Mouse (Mus musculus) hindbrain, embryonic 14.5 days (tissue): ENCODE results near the gene Coro2b. TPM values are rescaled to one million over a fixed set of nuclear protein-coding genes. Genes with fewer than 3 reads are reported as not detected.
A peak's percentile ranks its signal among the peaks of the same experiment; 100 is the strongest.

ENCODE experiments used
- ATAC-seq: fragments of 200-750 bp; cut with Nextera tagmentation; 2 replicates; pipeline ENCODE4 v1.8.0; 2017; ENCODE audit warnings: moderate number of reproducible peaks, mild to moderate bottlenecking, moderate TSS enrichment, moderate library complexity; ENCODE audit not compliant: low FRiP score
- DNase-seq: peaks from one replicate; pipeline ENCODE4 v3.0.0-alpha.2; 2015; ENCODE audit warnings: low spot score
- H3K27ac ChIP-seq: fragments of 300-500 bp; sonication (generic); 2 replicates; pipeline ENCODE4 v1.5.1; 2014; ENCODE audit warnings: mild to moderate bottlenecking, moderate library complexity
- H3K27me3 ChIP-seq: fragments of 300-500 bp; sonication (generic); 2 replicates; pipeline ENCODE4 v1.6.1; 2014; ENCODE audit warnings: mild to moderate bottlenecking, low read length, mixed read lengths; ENCODE audit not compliant: control insufficient read depth, insufficient read depth
- H3K36me3 ChIP-seq: fragments of 300-500 bp; sonication (generic); replicated peaks from 2 replicates; pipeline ENCODE4 v1.6.1; 2014; ENCODE audit not compliant: control insufficient read depth, insufficient read depth
- H3K4me1 ChIP-seq: fragments of 300-500 bp; sonication (generic); replicated peaks from 2 replicates; pipeline ENCODE4 v1.6.1; 2014; ENCODE audit warnings: antibody characterized with exemption, low read length, mixed read lengths; ENCODE audit not compliant: control insufficient read depth, insufficient read depth
- H3K4me2 ChIP-seq: fragments of 300-500 bp; sonication (generic); replicated peaks from 2 replicates; pipeline ENCODE4 v1.6.1; 2014; ENCODE audit warnings: mild to moderate bottlenecking, moderate library complexity
- H3K4me3 ChIP-seq: fragments of 300-500 bp; sonication (generic); replicated peaks from 2 replicates; pipeline ENCODE4 v1.5.1; 2014; ENCODE audit warnings: mild to moderate bottlenecking, low read length
- H3K9ac ChIP-seq: fragments of 300-500 bp; sonication (generic); 2 replicates; pipeline ENCODE4 v1.6.1; 2014
- H3K9me3 ChIP-seq: fragments of 300-500 bp; sonication (generic); 2 replicates; pipeline ENCODE4 v1.6.1; 2016; ENCODE audit warnings: low read length; ENCODE audit not compliant: control insufficient read depth
- WGBS: fragments of 180-500 bp; shearing (Covaris S2); extraction: QIAGEN DNeasy Blood & Tissue Kit; methylation state at CpG from one replicate; pipeline ENCODE4 v1.1.7; 2014; 5-methylcytosine and 5-hydroxymethylcytosine counted together
- polyA plus RNA-seq: library from polyadenylated mRNA; unstranded; fragments of >200 nt; fragmentation: Nextera tagmentation; extraction: Ambion mirVana; gene quantifications from 2 replicates; pipeline ENCODE4 v1.2.1, GENCODE M21; 2014

Gene Coro2b
- polyA plus RNA-seq, 1 experiment from 2014 or later: 38.5 TPM

DNA sequence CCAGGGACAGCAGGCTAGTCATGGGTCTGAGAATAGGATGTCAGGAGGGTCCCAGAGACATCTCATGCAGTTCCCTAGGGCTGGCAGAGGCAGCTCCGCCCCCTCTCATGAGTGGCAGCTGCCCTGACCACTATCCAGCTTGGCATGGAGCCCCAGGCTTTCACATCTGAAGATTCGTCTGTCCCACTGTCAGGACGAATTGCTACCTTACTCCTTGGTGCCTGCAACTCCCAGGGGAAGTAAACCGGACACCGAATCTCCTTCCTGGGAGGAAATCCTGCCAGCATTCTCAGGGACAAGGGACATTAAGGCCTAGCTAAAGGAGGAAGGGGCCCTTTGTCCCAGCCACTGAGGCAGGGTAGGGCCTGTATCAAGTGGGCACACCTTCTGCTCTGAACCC, 14.6 kb downstream of the Coro2b start:
- 40% methylated on average over 5 of the region's 5 CpGs for WGBS
- DNase-seq: no peak
- no peak for ATAC-seq

DNA sequence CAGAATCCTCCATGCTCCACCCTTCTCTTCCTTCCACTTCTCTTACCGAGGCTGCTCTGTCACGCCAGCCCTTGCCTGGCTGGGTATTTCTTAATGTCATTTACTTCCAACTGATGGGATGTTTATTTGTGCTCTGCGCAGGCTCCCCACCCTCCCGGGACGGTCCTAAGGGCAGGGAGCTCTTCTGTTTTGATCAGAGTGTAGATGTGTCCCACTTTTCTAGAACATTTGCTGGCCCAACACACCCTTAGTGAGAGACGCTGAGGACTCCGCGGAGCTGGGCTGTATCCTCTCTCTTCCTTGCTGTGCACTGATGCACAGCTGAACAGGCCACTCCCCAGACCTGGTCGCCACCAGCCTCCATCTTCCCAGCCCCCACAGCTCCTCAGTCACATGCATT, 15.3 kb downstream of the Coro2b start:
- Histone ChIP-seq H3K4me2 (no peak overlapping the region), H3K9me3 (no peaks in the 10 kb centered on the region), H3K36me3 (no peaks in the 10 kb centered on the region), H3K27ac (peak overlapping the region; percentile 75), H3K9ac (peak overlapping the region; percentile 9; the same call in 1 of the 2 replicates), H3K4me3 (no peak overlapping the region), H3K27me3 (no peaks in the 10 kb centered on the region), H3K4me1 (peaks cover 80% of the 10 kb centered on the region)
- ATAC-seq (no peak), DNase-seq (no peak)
- WGBS: 33% methylated on average over 9 of the region's 9 CpGs

More for the DNA sequence above, 14.6 kb downstream of the Coro2b start:
- Histone ChIP-seq H3K4me3 (no peak overlapping the region), H3K9ac (no peak overlapping the region), H3K27me3 (no peaks in the 10 kb centered on the region), H3K4me2 (no peak overlapping the region), H3K4me1 (peaks cover 79% of the 10 kb centered on the region), H3K9me3 (no peaks in the 10 kb centered on the region), H3K27ac (peak overlapping the region; percentile 75), H3K36me3 (no peaks in the 10 kb centered on the region)

GRCm38 (mm10) chr9:62520933-62521332, 15.9 kb downstream of the Coro2b start:
- Histone ChIP-seq H3K36me3 (no peaks in the 10 kb centered on the region), H3K9me3 (no peaks in the 10 kb centered on the region), H3K4me1 (peaks cover 77% of the 10 kb centered on the region), H3K27ac (peak overlapping the region; percentile 75), H3K4me2 (no peak overlapping the region), H3K9ac (peak overlapping the region; percentile 9; the same call in 1 of the 2 replicates), H3K4me3 (no peak overlapping the region), H3K27me3 (no peaks in the 10 kb centered on the region)
- no peak for DNase-seq
- ATAC-seq: no peak
- 52% methylated on average over 9 of the region's 9 CpGs for WGBS

DNA sequence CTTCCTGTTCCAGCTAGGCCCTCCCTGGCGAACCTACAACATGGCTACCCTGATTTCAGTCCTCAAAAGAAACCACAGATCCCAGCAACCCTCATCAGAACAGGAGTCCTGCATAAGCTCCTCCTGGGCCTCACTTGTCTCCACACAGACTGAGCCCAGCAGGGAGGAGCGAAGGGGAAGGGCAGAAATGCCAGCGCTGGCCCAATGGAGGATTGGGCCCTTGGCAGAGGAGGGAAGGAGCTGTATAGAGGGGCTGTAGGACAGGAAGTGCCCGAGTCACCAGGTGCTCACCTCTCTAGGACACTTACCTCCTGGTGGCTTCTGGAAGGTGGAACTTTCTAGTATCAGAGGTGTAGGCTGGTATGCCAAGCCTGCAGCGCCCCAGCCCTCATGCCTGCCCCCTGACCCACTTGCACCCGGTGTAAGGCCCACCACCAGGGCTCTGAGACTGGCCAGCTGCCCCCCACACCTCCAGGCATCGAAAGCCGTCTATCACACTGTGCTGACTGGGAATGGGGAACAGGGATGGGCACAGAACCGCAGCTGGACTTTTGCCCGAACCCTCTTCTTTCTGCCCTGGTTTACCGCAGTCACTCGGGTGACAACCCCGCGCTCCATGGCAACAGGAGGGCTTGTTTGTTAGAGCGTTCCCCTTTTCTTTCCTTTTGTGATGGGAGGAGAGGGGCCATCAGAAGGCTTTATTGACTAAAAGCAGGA, 16.9 kb downstream of the Coro2b start:
- peaks cover 67% of the 10 kb centered on the region for H3K4me1 ChIP-seq
- DNase-seq (no peak), ATAC-seq (peak; percentile 21; the same call in 1 of the 2 replicates)
- no peak overlapping the region for H3K4me2 ChIP-seq
- no peaks in the 10 kb centered on the region for H3K27me3 ChIP-seq
- H3K9ac ChIP-seq: no peak overlapping the region
- no peaks in the 10 kb centered on the region for H3K36me3 ChIP-seq
- no peak overlapping the region for H3K4me3 ChIP-seq
- H3K27ac ChIP-seq: peak overlapping the region; percentile 33; the same call in 1 of the 2 replicates
- H3K9me3 ChIP-seq: no peaks in the 10 kb centered on the region
- 45% methylated on average over 15 of the region's 15 CpGs for WGBS

GRCm38 (mm10) chr9:62519334-62519733, 17.5 kb downstream of the Coro2b start:
- Histone ChIP-seq H3K4me2 (no peak overlapping the region), H3K36me3 (no peaks in the 10 kb centered on the region), H3K9me3 (no peaks in the 10 kb centered on the region), H3K4me3 (no peak overlapping the region), H3K9ac (no peak overlapping the region), H3K27ac (peak overlapping the region; percentile 64; the same call in 1 of the 2 replicates), H3K4me1 (peaks cover 63% of the 10 kb centered on the region), H3K27me3 (no peaks in the 10 kb centered on the region)
- WGBS: 76% methylated on average over 10 of the region's 10 CpGs
- no peak for ATAC-seq
- DNase-seq: no peak

GRCm38 (mm10) chr9:62518572-62518971, 18.3 kb downstream of the Coro2b start:
- Histone ChIP-seq H3K4me1 (peaks cover 63% of the 10 kb centered on the region), H3K27me3 (no peaks in the 10 kb centered on the region)

DNA sequence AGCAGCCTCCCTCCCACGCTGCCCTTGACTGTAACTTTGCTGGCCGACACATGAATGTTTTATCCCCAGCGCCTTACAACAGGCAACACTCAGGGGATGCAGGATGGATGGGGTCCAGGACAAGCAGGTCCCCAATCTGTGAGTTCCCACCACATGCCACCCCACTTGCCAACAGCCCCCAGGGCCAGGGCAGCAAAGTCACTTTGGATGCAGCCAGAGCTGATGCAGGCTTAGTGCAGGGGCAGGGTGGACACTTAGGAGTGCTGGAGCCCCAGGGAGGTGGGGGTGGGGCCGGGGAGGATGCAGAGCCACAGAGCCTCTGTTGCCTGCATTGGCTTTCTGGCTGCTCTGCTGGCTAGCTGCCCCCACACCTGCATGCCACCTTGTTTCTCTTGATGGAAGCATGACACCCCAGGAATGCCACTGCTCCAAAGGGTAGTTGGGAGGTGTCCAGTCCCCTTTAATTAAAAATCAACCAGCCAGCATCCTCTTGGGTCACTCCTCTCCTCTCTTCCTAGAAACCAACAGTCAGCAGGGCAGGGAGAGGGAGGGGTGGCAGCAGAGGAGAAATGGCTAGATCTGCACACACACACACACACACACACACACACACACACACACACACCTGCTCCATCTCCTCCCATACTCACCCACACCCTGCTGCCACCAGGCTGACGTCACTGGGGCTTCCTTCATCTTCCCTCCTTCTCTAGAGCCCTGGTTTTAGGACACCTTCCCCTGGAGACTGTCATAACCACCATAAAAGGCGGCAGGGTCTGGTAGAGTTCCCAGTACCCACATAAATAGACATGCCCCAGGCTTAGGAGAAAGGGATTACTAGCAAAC, 19.5 kb downstream of the Coro2b start:
- 65% methylated on average over 6 of the region's 6 CpGs for WGBS
- peaks cover 52% of the 10 kb centered on the region for H3K4me1 ChIP-seq
- no peak for ATAC-seq

More at GRCm38 (mm10) chr9:62518572-62518971, 18.3 kb downstream of the Coro2b start:
- Histone ChIP-seq H3K27ac (peak overlapping the region; percentile 64), H3K36me3 (no peaks in the 10 kb centered on the region), H3K9me3 (no peaks in the 10 kb centered on the region), H3K9ac (peak overlapping the region; percentile 25; the same call in 1 of the 2 replicates), H3K4me2 (no peak overlapping the region), H3K4me3 (no peak overlapping the region)
- DNase-seq (no peak), ATAC-seq (no peak)
- WGBS: 15% methylated on average over 4 of the region's 4 CpGs

GRCm38 (mm10) chr9:62515138-62515537, 21.7 kb downstream of the Coro2b start:
- H3K9me3 ChIP-seq: no peaks in the 10 kb centered on the region
- no peak overlapping the region for H3K4me2 ChIP-seq
- H3K4me1 ChIP-seq: peaks cover 44% of the 10 kb centered on the region
- no peak overlapping the region for H3K27ac ChIP-seq
- no peaks in the 10 kb centered on the region for H3K36me3 ChIP-seq
- ATAC-seq (no peak), DNase-seq (no peak)
- no peak overlapping the region for H3K4me3 ChIP-seq
- WGBS: 86% methylated on average over 7 of the region's 7 CpGs
- H3K27me3 ChIP-seq: no peaks in the 10 kb centered on the region
- H3K9ac ChIP-seq: no peak overlapping the region

More for the DNA sequence above, 19.5 kb downstream of the Coro2b start:
- Histone ChIP-seq H3K9me3 (no peaks in the 10 kb centered on the region), H3K9ac (no peak overlapping the region), H3K27ac (peak overlapping the region; percentile 2; the same call in 1 of the 2 replicates), H3K4me2 (no peak overlapping the region), H3K27me3 (no peaks in the 10 kb centered on the region), H3K4me3 (no peak overlapping the region), H3K36me3 (no peaks in the 10 kb centered on the region)
- no peak for DNase-seq

GRCm38 (mm10) chr9:62513492-62514133, 23.2 kb downstream of the Coro2b start:
- Histone ChIP-seq H3K27me3 (no peaks in the 10 kb centered on the region), H3K4me2 (no peak overlapping the region), H3K9ac (no peak overlapping the region), H3K9me3 (no peaks in the 10 kb centered on the region), H3K27ac (peak overlapping the region; percentile 21), H3K4me1 (peaks cover 44% of the 10 kb centered on the region), H3K36me3 (no peaks in the 10 kb centered on the region), H3K4me3 (no peak overlapping the region)
- 50% methylated on average over 10 of the region's 10 CpGs for WGBS
- no peak for DNase-seq
- ATAC-seq: no peak
